Mouse (Mus musculus) lung, postnatal 0 days (tissue): ENCODE measurements around the gene Ephx4.

ENCODE experiments used
- CTCF ChIP-seq: IDR thresholded peaks from 2 replicates; pipeline ENCODE4 v1.5.1; 2016; ENCODE audit warnings: antibody characterized with exemption, mild to moderate bottlenecking
- EP300 ChIP-seq: IDR thresholded peaks from 2 replicates; pipeline ENCODE4 v1.6.1; 2016; ENCODE audit warnings: antibody characterized with exemption, mild to moderate bottlenecking, control low read depth

DNA sequence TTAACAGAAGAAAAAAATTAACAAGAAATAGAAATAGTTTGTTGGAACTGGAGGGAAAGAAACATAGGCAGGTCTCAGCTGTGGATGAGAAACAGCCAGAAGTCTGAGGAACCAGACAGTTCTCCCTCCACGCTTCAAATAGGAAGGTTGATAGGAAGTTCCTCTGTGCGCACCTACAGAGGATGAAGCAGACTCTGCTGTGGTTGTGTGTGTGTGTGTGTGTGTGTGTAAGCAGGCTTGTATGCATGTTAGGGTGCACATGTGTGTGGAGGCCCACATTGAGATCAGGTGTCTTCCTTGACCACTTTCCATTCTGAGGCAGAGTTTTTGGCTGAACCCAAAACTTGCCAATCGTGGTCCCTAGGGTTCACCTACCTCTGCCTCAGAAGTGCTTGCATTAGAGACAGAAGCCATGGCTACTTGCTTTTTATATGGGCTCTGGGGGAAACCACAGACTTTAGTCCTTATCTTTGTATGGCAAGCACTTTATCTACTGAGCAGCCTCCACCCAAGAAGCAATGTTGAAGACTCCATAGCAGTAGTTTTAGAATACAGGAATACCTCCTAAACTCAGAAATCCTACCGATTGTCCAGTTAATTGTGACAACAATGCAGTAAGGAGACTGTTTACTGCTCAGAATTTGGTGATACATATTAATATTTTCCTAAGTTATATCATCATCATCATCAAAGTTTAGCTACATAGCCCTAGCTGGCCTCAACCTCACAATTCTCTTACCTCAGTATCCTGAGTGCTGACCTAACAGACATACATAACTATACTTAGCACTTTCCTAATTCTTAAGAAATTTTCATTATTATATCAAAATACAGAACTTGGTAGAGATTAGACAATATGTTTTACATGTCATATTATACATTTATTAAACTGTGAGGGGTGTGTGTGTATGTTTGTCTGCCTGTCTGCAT lies 59.9 kb downstream of the Ephx4 start:
- TF ChIP-seq CTCF (no peak), EP300 (no peak)
